Mouse (Mus musculus) lung, postnatal 0 days (tissue): ENCODE measurements around the gene Trub1.

ENCODE experiments used
- CTCF ChIP-seq: IDR thresholded peaks from 2 replicates; pipeline ENCODE4 v1.5.1; 2016; ENCODE audit warnings: antibody characterized with exemption, mild to moderate bottlenecking
- EP300 ChIP-seq: IDR thresholded peaks from 2 replicates; pipeline ENCODE4 v1.6.1; 2016; ENCODE audit warnings: antibody characterized with exemption, mild to moderate bottlenecking, control low read depth

DNA sequence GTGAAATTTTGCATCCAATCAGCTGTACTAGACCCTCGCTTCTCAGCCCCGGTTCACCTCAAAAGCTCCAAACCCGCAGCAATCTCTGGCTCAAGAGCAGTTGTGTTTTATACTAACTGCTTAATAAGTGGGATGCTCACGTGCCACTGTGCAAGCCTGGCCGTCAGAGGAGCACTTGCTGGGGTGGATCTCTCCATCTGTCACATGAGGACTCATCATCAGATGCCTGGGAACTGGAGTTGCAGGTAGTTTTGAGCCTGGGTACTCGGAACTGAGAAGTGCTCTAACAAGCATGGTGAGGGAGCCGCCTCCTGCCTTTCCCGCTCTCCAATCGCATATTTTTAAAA is 48.2 kb upstream of the Trub1 start:
- TF ChIP-seq CTCF (no peak), EP300 (no peak)
